Mouse (Mus musculus) spleen, adult 2 months (tissue): ENCODE measurements around the gene Nlgn2.

Source experiments
- CTCF ChIP-seq: fragments of 200-500 bp; IDR thresholded peaks from 2 replicates; pipeline ENCODE4 v1.5.1; 2011; ENCODE audit warnings: mild to moderate bottlenecking, inconsistent platforms; ENCODE audit not compliant: insufficient read depth, insufficient read length, insufficient replicate concordance; ENCODE audit errors: extremely low read depth
- POLR2A ChIP-seq: fragments of 200-500 bp; IDR thresholded peaks from 2 replicates; pipeline ENCODE4 v1.6.1; 2011; ENCODE audit warnings: low read depth, low read length, inconsistent platforms

- TF ChIP-seq POLR2A (no peak), CTCF (no peak)
These were observed 3.5 kb downstream of the Nlgn2 start for GRCm38 (mm10) chr11:69834001-69834549.
